Mouse (Mus musculus): ENCODE measurements around the gene Tpp1.

Gene Tpp1

DNA sequence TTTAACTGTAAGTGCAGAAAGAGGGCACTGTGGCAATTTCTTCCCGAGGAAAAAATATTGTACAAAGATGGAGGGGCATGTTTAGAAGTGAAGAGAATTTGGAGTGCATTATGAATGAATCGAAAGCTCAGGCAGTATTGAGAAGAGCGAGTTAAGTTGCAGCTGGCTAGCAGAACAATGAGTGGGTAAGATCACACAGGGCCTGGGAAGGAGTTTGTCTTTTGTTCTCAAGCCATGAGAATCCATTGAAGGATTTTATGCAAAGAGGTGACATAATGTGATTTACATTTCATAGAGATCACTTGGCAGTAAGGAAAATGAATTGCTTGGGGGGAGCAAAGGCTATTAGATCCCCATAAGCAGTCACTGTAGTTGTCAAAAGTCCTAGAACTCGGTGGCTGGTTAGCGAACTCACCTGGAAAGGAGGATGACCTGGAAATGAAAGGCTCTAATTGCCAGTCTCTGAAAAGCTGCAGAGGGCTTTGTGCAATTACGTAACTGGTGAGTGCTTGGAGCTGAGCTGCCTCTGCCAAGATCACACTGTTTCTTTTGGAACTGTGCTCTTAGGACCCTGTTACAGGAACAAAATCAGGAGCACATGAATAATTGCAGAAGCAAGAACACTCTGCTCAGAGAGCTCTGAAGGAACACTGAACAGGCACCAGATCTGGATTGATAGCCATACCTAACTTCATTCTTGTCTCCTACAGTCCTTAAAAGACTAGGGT is 23.2 kb downstream of the Tpp1 start:
- DNase-seq (ENCODE audit: low spot score): no peak

DNA sequence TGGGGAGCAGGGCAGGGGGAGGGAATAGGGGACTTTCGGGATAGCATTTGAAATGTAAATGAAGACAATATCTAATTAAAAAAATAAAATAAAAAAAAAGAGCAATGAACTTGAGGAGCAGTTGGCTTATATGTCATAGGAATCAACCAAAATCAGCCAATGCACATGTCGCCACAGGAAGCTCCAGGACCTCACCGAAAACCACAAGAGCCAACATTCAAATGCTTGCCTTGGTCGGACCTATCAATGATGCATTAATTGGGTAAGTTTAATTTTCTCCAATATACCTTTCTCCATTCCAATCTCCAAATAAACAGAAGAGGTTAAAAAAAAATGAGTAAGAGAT is 25.1 kb downstream of the Tpp1 start:
- DNase-seq (ENCODE audit: low spot score): no peak

DNA sequence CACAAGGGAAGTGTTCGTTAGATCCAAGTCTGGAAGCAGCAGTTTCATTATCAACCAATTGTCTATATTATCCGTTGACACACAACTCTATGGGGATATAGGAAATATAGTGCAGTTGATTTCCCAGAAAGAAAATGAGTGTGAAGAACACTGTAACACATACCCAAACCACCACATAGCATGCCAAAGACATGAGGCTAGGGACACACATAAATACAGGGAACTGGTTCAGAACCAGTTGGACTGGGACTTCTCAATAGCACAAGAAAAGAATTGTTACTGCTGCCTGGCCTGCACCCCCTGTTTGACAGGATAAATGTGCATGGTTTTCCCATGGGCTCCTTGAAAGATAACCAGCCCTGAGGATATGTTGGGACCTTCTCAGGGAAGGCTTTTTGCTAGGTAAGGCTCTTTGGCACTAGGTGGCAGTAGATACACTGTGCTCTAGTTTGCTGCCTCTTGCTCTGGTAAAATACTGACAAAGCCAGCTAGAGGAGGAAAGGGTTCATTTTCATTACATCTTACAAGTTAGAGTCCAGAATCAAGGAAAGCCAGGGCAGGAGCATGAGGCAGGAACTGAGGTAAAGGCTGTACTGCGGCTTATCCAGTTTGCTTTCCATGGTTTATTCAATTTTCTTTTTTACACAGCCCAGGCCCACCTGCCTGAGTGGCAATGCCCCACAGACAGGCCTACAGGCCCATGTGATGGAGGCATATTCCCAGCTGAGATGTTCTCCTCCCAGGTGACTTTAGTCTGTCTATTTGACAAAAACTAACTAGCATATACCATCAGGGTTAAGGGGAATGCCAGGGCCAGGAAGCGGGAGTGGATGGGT is 25.7 kb downstream of the Tpp1 start:
- peak; percentile 78 for DNase-seq (ENCODE audit: low spot score)

- DNase-seq (ENCODE audit: low spot score): no peak
These were observed 30.1 kb downstream of the Tpp1 start for GRCm38 (mm10) chr7:105721916-105722315.

DNA sequence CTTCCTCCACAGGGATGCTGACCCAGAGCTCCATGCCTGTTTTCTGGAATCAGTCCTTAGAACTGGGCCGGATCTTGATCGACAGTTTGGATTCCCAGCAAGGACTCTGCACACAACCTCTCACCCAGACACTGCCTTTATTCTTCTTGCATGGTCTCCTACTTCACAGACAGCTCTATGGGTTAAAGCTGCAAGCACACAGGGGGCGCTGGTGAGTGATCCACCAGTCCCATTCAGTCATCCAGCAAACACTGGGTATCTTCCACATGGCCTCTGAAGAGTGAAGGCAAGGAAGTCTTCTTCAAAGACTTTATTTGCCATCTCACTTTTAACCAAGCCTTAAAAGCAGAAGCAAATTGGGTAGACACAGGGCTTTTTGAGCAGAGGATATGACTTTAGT is 36.7 kb downstream of the Tpp1 start:
- no peak for DNase-seq (ENCODE audit: low spot score)

GRCm38 (mm10) chr7:105708733-105709132 is 43.3 kb downstream of the Tpp1 start:
- no peak for DNase-seq (ENCODE audit: low spot score)

GRCm38 (mm10) chr7:105703816-105704215 is 48.2 kb downstream of the Tpp1 start:
- no peak for DNase-seq (ENCODE audit: low spot score)

- DNase-seq (ENCODE audit: low spot score): peak; percentile 45
These were observed 48.9 kb downstream of the Tpp1 start for GRCm38 (mm10) chr7:105703184-105703583.

Measured in layer of hippocampus, adult 11-12 months (tissue).